Mouse (Mus musculus) erythroblast, embryonic 14.5 days (primary cell): Measurements from ENCODE around the gene Fam131a. TPM values are rescaled to one million over a fixed set of nuclear protein-coding genes. Genes with fewer than 3 reads are reported as not detected.
A peak's percentile ranks its signal among the peaks of the same experiment; 100 is the strongest.
"Not testable (repeated sequence)": the region's sequence is repeated elsewhere in the genome, so short reads cannot be mapped to it uniquely, and the experiment has no call there.

ENCODE experiments used
- H3K27me3 ChIP-seq: 2 replicates; pipeline ENCODE4 v1.6.1; 2012; ENCODE audit warnings: inconsistent platforms; ENCODE audit not compliant: control insufficient read depth
- H3K36me3 ChIP-seq: 2 replicates; pipeline ENCODE4 v1.6.1; 2012; ENCODE audit warnings: mild to moderate bottlenecking, inconsistent platforms; ENCODE audit not compliant: control insufficient read depth
- H3K4me1 ChIP-seq: 2 replicates; pipeline ENCODE4 v1.6.1; 2012; ENCODE audit warnings: inconsistent platforms; ENCODE audit not compliant: control insufficient read depth
- H3K4me3 ChIP-seq: replicated peaks from 2 replicates; pipeline ENCODE3; 2012; ENCODE audit warnings: moderate library complexity, mild to moderate bottlenecking, inconsistent platforms
- H3K9me3 ChIP-seq: 2 replicates; pipeline ENCODE4 v1.6.1; 2012; ENCODE audit warnings: low read length, inconsistent platforms, mixed read lengths; ENCODE audit not compliant: control insufficient read depth
- GATA1 ChIP-seq: IDR thresholded peaks from 2 replicates; pipeline ENCODE4 v1.6.1; 2012; ENCODE audit warnings: low read length, inconsistent platforms, mixed read lengths
- TAL1 ChIP-seq: IDR thresholded peaks from 3 replicates; pipeline ENCODE4 v1.6.1; 2012; ENCODE audit warnings: low read length, inconsistent platforms, mixed read lengths
- polyA plus RNA-seq: library from polyadenylated mRNA; stranded (reverse); fragments of >175 nt; gene quantifications from 2 replicates; pipeline ENCODE4 v1.2.3, GENCODE M21; 2012

Gene Fam131a
- 0.26 and 0.29 TPM in 2 replicates for polyA plus RNA-seq

DNA sequence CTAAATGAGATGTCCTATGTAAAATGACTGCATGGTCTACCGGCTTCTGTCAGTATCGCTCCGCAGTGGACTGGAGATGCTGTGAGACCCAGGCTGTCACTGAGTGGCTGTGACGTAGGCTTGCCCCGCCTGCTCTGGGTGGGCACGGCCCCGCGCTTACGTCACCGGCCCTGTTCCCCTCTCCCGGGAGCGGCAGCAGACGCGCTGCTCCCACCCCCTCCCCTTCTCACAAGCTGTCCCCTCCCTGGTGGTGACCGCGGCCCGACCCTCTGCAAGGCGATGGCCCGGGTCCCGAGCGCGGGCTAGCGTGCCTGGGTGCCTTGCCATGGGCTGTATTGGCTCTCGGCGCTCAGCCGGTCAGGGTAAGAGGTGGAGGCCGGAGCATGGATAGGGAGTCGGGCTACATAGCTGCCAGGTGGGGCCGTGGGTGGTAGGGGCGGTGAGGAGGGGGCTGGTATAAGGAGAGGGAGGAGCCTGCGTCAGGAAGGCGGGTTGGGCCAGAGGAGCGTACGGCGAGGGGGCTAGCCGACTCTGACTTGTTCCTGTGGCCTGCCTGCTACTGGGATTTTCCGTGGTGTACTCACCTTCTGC is at the start of gene Fam131a:
Gene Fam131a, plus strand, starts transcription at position 131 of the 591 bp plus-strand sequence.
- TF ChIP-seq GATA1 (no peak), TAL1 (no peak)
- Histone ChIP-seq H3K27me3 (peaks cover 52% of the 10 kb centered on the region), H3K36me3 (peaks cover 48% of the 10 kb centered on the region), H3K4me1 (peaks cover 57% of the 10 kb centered on the region), H3K4me3 (peak within 1 kb of the TSS; percentile 69), H3K9me3 (no peaks in the 10 kb centered on the region; the same call in 1 of the 2 replicates)

DNA sequence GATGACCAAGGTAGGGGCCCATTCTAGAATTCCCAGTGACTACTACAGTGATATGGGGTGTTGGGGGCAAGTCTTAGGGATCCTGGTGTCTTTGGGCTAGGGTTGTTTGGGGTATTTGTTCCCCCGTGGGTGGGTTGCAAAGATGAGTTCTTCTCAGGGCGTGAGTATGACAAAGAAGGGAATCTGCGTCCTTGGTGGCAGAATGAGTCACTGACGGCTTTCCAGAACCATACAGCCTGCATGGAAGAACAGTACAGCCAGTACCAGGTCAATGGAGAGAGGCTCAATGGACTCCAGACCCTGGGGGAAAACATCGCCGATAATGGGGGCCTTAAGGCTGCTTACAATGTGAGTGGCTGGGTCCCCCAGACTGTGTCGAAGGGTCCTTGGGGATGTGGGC is 49.1 kb upstream of the Fam131a start:
- H3K27me3 ChIP-seq, result peaks cover 18% of the 10 kb centered on the region
- TF ChIP-seq GATA1 (no peak), TAL1 (no peak)
- H3K9me3 ChIP-seq, result no peaks in the 10 kb centered on the region
- peaks cover 8% of the 10 kb centered on the region for H3K4me1 ChIP-seq
- H3K36me3 ChIP-seq, result no peaks in the 10 kb centered on the region
- H3K4me3 ChIP-seq, result no peak overlapping the region

DNA sequence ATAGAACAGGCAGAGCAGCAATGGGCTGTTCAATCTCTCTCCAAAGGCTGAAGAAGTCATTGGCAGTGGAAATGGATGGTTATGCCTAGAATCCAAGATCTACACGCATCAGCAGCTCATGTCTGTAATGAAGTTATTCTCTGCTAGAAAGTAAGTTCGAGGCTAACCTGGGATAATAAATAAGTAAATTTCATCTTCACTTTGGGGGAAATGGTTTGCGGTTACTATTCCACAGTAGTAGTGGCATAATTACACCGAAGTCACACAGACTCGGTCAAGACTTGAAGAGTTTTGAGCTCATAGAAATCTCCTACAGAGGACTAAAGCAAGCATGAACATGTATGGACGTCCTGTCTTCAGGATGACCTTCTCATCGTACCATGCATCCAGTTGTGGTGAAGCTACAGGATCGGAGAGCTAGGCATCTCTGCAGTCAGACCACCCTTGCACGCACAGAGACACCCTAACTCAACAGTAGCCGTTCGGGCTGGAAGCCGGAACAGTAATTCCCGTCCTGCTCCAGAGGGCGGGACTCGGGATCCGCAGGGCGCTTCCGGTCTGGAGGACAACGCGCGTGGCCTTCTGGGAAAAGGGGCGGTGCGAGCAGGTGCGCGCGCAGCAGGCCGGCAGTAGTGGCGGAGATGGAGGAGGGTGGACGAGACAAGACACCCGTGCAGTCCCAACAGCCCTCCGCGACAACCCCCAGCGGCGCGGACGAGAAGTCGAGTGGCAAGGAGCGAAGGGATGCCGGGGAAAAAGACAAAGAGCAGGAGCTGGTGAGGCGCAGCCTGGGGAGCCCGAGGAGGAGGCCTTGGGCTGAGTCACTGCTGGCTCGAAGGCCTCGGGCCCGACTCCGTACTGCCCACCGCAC is 41.7 kb upstream of the Fam131a start, which contains the start of gene Psmd2:
Gene Psmd2, plus strand, starts transcription at position 577 of the 871 bp plus-strand sequence.
- H3K4me3 ChIP-seq, result peak within 1 kb of the TSS; percentile 75
- peaks cover 4% of the 10 kb centered on the region; the same call in 1 of the 2 replicates for H3K27me3 ChIP-seq
- H3K9me3 ChIP-seq, result no peaks in the 10 kb centered on the region
- H3K36me3 ChIP-seq, result peaks cover 30% of the 10 kb centered on the region
- peaks cover 18% of the 10 kb centered on the region for H3K4me1 ChIP-seq
- no peak for TF ChIP-seq TAL1
- TF ChIP-seq GATA1, result no peak

DNA sequence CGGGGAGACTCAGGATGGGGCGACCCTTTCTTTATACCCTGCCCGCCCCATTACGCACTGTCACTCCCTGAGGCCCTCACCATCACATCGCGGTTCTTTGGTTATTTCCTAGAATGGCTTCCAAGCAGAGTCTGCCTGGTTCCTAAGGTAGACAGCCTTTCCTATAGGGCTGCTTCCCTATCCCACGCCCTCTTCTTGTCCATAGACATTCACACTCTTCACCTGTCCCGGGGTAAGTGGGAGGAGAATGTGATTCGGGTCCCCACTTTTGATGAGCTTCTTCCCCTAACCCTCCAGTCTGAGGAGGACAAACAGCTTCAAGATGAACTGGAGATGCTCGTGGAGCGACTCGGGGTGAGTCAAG is 41.1 kb upstream of the Fam131a start:
- H3K9me3 ChIP-seq, result no peaks in the 10 kb centered on the region
- peaks cover 36% of the 10 kb centered on the region for H3K36me3 ChIP-seq
- peaks cover 18% of the 10 kb centered on the region for H3K4me1 ChIP-seq
- peak overlapping the region; percentile 75 for H3K4me3 ChIP-seq
- no peak for TF ChIP-seq GATA1
- no peak for TF ChIP-seq TAL1
- peaks cover 4% of the 10 kb centered on the region; the same call in 1 of the 2 replicates for H3K27me3 ChIP-seq

DNA sequence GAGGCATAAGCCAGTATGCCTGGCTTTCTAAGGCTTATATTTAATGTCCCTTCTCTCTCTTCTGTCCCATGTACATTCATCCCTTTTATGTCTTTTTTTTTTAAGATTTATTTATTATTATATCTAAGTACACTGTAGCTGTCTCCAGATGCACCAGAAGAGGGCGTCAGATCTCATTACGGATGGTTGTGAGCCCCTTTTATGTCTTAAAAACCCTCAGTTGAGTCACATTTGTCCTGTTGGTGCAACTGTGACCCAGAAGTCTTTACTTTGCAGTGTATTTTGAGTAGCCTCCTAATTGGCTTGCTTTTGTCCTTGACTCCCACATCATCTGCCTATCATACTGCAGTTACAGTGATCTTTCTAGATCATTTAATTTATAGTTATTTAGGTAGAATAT is 39.7 kb upstream of the Fam131a start:
- H3K4me1 ChIP-seq, result peaks cover 18% of the 10 kb centered on the region
- TF ChIP-seq TAL1 (no peak), GATA1 (no peak)
- peaks cover 50% of the 10 kb centered on the region for H3K36me3 ChIP-seq
- H3K9me3 ChIP-seq, result no peaks in the 10 kb centered on the region
- H3K4me3 ChIP-seq, result no peak overlapping the region
- no peaks in the 10 kb centered on the region for H3K27me3 ChIP-seq

DNA sequence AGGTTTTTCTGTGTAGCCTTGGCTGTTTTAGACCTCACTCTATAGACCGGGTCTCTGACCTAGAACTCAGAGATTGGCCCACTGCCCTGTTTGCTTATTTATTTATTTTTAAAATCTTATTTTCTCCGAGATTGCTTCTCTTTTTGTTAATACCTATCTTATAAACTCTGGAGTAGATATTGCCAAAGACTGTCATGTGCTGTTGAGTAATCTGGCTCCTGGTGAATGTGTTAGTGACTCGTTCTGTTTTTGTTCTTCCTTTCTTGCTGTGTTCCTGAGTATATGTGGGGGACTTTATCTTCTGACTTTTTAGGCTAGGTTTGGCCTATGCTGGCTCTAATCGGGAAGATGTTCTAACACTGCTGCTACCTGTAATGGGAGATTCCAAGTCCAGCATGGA is 35.4 kb upstream of the Fam131a start:
- Histone ChIP-seq H3K9me3 (no peaks in the 10 kb centered on the region), H3K27me3 (no peaks in the 10 kb centered on the region), H3K36me3 (peaks cover 93% of the 10 kb centered on the region), H3K4me3 (no peak overlapping the region), H3K4me1 (peaks cover 7% of the 10 kb centered on the region)
- TF ChIP-seq TAL1 (no peak), GATA1 (no peak)

DNA sequence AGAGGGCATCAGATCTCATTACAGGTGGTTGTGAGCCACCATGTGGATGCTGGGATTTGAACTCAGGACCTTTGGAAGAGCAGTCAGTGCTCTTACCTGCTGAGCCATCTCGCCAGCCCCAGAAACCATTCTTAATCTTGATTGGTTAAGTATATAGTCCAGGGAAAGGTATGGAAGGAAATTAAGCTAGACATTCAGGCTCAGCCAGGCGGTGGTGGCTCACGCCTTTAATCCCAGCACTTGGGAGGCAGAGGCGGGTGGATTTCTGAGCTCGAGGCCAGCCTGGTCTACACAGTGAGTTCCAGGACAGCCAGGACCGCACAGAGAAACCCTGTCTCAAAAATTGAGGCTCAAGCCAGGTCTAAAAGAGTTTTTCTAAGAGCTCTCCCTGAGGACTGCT is 25.0 kb upstream of the Fam131a start, which contains the start of gene Eif4g1:
Gene Eif4g1, plus strand, starts transcription at position 301 of the 400 bp plus-strand sequence.
- not testable (repeated sequence) for H3K4me3 ChIP-seq, H3K9me3 ChIP-seq, H3K27me3 ChIP-seq
- H3K36me3 ChIP-seq, result peaks cover 19% of the 10 kb centered on the region
- peaks cover 10% of the 10 kb centered on the region for H3K4me1 ChIP-seq

DNA sequence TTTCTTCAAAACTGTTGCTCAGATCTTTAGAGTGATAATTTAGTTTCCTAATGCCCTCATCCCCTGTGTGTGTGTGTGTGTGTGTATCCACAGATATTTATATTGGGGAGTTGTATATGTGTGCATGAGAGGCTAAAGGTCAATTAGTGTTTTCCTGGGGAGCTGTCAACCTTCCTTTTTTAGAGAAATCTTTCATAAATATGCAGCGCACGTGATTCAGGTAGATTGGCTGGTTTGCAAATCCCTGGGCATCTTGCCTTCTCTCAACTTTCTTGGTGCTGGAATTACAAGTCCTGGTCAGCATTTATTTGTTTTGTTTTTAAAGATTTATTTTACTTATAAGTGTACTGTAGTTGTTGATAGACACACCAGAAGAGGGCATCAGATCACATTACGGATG is 22.8 kb upstream of the Fam131a start:
- peaks cover 31% of the 10 kb centered on the region for H3K4me1 ChIP-seq
- H3K4me3 ChIP-seq, result no peak overlapping the region
- peaks cover 14% of the 10 kb centered on the region for H3K36me3 ChIP-seq
- no peak for TF ChIP-seq GATA1
- TF ChIP-seq TAL1, result no peak
- H3K9me3 ChIP-seq, result no peaks in the 10 kb centered on the region
- H3K27me3 ChIP-seq, result no peaks in the 10 kb centered on the region

DNA sequence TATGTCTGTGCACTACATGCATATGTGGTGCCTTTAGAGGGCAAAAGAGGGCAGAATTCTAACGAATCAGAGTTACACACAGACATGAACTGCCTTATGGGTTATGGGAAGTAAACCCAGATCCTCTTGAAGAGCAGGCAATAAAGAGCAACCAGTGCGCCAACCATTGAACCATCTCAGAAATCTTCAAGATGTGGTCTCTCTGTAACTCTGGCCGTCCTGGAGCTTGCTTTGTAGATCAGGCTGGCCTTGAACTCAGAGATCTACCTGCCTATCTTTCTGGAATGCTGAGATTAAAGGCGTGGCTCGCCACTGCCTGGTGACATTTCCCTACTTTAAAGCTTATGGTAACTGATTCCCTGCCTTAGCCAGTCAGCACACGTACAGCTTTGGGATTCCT is 21.2 kb upstream of the Fam131a start:
- Histone ChIP-seq H3K27me3 (no peaks in the 10 kb centered on the region), H3K4me1 (peaks cover 45% of the 10 kb centered on the region), H3K4me3 (peak overlapping the region; percentile 94), H3K36me3 (peaks cover 30% of the 10 kb centered on the region), H3K9me3 (no peaks in the 10 kb centered on the region)
- no peak for TF ChIP-seq GATA1
- TF ChIP-seq TAL1, result no peak
